Mouse (Mus musculus): ENCODE results near the gene Saal1.
"Not testable (repeated sequence)": the region's sequence is repeated elsewhere in the genome, so short reads cannot be mapped to it uniquely, and the experiment has no call there.

The Saal1 gene

DNA sequence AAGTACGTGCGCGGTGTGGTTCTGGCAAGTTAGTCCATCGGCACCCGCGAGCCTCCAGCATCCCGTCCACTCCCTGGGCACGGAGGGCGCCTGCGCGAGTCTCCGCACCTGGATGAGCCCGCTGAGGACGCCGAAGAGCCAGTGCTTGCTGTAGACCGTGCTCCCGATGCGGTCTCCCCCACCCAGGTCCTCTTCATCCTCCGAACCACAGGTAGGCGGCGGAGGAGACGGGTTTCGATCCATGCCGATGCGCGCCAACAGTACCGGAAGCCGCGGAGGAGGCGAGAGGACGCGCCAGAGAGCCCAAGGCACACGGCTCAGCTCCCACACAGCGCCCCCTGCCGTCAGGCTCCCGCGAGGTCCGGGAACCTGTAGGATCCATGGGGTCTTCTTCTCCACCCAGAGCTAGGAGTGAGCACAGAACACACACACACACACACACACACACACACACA, at the start of gene Saal1:
Gene Saal1, minus strand, starts transcription at position 291 of the 455 bp plus-strand sequence.
- DNase-seq (ENCODE audit: low spot score in 2 of 2): peak; percentile 67 to 74

DNA sequence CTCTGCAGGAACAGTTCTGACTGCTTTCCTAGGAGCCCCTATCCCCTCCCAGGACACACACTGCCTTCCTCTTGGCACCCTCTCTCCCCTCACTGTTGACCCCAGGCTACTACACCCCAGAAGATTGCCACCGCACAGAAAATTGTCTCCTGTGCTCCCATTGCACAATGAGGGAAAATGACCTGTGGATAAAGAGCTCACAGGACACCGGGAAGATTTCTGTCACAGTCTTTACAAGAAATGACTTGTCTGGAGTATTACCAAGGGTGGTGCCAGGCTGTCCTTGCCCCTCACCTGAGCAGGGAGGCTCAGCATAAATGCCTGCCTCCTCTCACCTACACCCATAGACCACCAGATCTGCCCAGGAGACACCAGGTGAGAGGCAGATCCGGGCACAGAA, 41.0 kb upstream of the Saal1 start, which contains the start of gene Saa2:
Gene Saa2, plus strand, starts transcription at position 301 of the 400 bp plus-strand sequence.
- no peak for DNase-seq (ENCODE audit: low spot score in 2 of 2)

DNA sequence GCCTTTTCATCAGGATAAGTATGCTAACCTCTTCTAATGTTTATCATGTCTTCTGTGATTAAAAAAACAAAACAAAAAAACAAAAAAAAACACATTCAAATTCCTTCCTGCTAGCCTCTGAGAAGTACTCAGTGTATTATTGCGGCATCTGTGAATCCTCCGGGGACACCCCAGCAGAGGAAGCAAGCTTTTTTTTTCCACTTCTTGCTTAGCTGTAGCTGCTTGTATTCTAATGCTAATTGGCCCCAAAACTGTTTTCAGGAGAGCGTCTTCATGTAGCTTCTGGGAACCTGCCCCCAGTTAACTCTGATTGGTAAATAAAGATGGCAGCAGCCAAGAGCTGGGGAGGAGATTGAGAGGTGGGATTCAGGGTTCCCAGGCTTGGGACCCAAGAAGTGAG, 38.0 kb upstream of the Saal1 start:
- peak in 1 of 2 experiments; percentile 12 for DNase-seq (ENCODE audit: low spot score in 2 of 2)

DNA sequence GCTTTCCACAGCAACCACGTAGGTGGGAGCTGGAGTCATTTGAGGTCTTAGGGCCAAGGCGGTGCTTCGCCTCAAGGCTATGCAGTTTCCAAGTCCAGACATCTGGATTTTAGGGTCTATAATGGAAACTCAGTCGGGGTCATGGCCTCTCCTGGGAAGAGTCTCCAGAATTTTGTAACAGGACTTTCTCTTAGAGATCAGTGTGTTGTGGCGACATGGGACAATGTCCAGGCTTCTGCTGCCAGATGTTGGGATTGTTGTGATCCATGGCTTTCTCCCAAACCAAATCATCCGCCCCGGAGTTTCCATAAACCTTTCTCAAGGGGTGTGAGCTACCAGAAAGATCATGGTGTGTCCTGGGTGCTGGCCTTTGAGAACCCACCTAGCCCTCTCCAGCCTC, 35.9 kb upstream of the Saal1 start:
- peak; percentile 48 to 51 for DNase-seq (ENCODE audit: low spot score in 2 of 2)

DNA sequence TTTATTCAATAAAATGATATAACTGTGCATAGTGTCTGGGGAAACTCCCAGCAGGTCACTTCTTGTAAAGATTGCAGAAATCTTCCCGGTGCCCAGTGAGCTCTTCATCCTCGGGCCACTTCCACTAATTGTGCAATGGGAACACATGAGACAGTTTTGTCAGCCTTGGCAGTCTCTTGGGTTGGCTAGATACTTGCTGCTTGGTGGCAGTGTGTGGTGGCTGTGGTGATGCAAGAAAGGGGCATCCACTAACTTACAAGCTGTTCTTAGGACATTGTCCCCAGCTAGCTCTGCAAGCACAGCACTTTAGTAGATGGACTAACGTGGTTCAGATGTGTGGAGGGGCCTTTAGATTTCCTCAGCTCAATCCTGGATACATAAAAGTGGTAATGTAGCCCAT, 35.3 kb upstream of the Saal1 start:
- no peak for DNase-seq (ENCODE audit: low spot score in 2 of 2)

DNA sequence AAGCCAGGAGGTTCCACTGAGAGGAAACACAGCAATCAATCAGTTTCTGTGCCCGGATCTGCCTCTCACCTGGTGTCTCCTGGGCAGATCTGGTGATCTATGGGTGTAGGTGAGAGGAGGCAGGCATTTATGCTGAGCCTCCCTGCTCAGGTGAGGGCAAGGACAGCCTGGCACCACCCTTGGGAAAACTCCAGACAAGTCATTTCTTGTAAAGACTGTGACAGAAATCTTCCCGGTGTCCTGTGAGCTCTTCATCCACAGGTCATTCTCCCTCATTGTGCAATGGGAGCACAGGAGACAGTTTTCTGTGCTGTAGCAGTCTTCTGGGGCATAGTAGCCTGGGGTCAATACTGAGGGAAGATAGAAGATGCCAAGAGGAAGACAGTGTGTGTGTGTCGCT, 32.4 kb upstream of the Saal1 start, which contains the start of gene Saa1:
Gene Saa1, minus strand, starts transcription at position 101 of the 400 bp plus-strand sequence.
- not testable (repeated sequence) for DNase-seq (ENCODE audit: low spot score in 2 of 2)

DNA sequence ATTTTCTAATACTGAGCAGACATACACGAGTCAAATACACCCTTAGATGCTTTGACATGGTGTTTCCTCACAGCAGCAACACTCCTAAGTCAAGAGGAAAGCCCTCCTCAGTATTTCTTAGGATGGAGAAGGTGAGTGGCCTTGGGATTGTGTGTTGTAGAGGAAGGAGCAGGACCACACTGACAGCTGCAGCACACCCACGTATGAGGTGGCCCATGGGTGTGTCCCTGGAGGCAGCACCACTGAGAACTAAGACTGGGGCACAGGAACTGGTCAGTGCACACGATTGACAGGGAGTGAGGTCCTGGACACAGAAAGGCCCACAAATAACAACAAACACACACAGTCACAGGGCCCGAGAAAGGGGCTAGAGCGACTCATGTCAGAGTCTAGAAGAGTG, 29.6 kb upstream of the Saal1 start:
- DNase-seq (ENCODE audit: low spot score in 2 of 2): not testable (repeated sequence)

DNA sequence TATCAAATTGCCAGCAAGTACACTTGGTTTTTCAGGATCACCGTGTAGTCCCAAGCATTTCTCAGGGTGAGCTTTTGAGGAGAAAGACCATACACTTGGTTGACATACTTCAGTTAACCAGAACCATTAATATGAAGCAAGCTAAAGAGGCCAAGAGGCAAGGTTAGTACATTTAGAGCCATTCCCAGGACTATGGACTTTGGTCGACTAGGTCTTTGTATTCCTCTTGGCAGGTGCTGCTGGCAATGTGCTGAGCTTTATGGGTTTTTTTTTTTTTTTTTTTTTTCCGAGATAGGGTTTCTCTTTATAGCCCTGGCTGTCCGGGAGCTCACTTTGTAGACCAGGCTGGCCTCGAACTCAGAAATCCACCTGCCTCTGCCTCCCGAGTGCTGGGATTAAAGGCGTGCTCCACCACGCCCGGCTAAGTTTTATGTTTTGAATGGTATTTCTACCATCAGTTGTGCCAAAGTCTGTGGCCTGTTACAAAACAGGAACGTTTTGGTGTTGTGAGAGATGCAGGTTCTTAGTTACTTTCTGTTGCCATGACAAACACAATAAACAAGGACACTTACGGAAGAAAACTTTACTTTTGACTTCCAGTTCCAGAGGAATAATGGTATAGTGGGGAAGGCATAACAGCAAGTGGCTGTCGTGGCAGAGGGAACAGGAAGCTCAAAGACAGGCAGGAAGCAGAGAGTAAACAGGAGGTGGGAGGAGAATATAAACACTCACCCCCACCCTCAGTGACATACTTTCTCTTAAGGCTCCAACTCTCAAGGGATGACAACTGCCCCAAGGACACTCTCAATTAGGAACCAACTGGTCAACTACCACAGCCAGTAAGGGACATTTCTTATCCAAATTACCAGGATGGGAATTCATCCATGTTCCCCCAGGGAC, 28.3 kb upstream of the Saal1 start:
- DNase-seq (ENCODE audit: low spot score in 2 of 2): no peak

DNA sequence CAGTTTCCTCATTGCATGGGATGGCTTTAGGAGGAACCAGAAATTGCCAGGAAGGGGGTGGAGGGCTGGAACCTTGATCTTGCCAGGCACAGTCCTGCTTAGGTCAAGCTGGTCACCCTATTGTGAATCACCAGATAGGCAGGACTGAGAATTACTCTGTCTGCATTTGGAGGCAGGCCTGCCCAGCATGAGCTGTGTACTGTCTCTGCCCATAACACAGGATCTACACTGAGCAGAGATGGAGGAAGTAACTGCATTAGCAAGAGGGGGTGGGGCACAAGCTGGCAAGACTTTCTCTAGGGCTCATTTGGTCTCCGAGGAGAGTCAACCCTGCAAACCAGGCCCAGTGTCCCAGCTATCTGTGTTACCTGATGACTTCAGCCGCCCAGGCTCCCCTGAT, 24.5 kb upstream of the Saal1 start:
- DNase-seq (ENCODE audit: low spot score in 2 of 2): no peak

DNA sequence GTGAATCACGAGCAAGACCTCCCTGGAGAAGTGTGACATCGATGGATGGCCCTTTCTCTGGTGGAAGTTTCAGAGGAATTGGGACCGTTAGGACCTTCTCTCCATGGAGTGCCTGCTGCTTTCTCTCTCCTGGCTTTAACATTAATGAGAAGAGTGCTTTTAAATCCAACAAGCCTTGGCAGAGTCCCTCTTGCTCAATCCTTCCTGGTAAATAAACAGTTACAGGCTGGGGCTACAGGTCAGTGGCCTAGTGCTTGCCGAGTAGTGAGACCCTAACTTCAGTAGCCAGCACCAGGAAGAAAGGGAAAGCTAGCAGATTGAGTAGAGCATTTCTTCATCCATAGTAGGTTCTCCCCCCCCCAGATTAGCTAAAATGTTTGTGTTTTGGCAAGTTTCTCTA, 22.0 kb upstream of the Saal1 start, which contains the start of gene Saa4:
Gene Saa4, minus strand, starts transcription at position 146 of the 400 bp plus-strand sequence.
- no peak for DNase-seq (ENCODE audit: low spot score in 2 of 2)

DNA sequence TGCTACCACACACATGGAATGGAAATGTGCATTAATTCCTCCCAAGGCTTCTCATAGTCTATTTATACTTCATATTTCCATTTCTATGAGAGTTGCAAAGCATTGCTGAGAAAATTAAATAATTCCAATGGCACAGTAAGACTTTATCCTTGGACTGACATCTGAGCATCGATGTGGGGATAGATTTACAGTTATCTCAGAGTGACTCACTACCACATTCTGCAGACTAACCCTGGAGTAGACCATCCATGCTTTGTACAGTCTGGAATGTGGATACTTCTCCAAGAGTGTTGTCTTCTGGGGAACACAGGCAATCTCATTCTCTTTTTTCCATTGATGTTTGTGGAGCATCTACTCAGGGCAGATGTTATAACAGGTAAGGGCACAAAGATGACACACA, 17.1 kb upstream of the Saal1 start:
- DNase-seq (ENCODE audit: low spot score in 2 of 2): no peak

DNA sequence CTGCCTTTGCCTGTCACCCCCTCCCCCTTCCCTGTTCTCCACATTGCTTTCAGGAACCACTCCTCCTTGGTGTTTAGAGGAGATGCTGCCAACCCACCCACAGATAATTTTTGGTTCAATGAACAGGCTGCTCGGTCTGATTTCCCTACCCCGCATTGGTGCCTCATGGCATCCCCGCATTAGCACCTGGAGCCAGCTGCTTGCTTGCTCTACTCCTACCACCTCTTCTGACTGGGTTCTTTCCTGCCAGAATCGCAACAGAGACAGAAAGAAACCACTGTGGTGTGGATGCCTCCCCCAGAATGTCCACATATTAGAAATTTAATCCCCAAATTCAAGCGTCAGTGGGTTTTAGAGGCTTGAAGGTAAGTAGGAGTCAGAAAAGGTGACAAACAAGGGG, 13.9 kb upstream of the Saal1 start:
- DNase-seq (ENCODE audit: low spot score in 2 of 2): no peak

DNA sequence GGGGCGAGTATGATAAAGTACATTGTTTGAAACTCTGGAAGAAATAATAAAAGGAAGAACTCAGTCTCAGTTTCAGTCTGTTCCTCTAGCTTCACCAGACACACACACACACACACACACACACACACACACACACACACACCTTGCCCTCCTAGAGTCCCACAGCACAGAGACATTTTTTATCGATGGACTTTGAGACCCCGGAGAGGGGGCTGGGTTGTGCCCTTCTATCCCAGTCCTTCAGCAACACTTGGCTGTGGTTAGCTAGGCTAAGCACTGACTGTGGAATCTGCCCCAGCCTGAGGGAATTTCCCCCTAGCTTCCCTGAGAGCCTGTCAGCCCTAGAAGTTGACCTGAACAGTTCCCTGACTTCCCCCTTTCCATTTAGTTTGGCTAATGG, 13.4 kb upstream of the Saal1 start:
- no peak for DNase-seq (ENCODE audit: low spot score in 2 of 2)

DNA sequence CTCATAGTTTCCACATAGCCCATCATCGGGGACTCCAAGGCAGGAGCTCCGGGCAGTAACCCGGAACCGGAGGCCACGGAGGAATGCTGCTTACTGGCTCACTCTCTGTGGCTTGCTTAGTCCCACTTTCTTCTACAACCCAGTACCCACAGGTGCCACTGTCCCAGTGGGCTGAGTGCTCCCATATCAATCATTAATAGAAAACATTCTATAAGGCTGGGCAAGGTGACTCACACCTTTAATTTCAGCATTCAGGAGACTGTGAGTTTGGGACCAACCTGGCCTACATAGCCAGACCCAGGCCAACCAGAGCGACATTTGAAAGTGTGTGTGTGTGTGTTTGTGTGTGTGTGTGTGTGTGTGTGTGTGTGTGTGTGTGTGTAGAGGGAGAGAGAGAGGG, 12.9 kb upstream of the Saal1 start:
- DNase-seq (ENCODE audit: low spot score in 2 of 2): no peak

DNA sequence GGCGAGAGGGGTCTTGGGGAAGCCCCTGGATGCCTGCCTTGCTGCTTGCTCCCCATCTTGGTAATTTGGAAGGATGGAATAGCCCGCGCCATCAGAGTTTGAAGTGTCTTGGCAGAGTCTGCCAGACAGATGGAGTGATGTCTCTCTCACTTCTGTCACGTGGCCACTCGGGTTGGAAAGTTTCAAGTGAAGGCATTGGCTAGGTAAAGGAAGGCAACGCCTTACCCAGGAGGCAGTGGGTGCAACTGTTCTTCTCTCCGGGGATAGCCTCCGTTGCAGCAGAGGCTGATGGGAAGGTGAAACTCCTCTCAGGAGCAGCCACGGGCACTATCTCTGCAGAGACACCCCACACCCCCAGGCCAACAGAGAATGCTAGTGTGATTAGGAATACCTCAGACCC, 10.0 kb upstream of the Saal1 start:
- DNase-seq (ENCODE audit: low spot score in 2 of 2): no peak

DNA sequence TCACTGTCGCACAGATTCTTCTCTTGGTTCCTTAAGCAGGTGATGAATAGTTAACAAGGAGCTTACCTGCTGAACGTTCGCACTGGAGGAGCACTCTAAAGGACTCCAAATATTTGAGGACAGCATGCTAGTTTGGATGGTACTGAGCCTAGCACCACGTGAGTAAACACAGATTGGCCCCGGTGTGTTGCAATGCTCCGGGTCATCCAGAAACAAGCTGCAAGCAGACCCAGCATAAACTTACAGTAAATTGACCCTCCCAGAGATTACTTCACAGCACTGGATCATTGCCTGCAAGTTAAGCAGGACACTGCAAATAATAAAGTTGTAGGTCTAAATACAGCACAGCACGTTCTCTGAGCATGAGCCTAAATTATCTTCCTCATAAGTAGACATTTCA, 9.0 kb upstream of the Saal1 start:
- DNase-seq (ENCODE audit: low spot score in 2 of 2): peak; percentile 38 to 50

DNA sequence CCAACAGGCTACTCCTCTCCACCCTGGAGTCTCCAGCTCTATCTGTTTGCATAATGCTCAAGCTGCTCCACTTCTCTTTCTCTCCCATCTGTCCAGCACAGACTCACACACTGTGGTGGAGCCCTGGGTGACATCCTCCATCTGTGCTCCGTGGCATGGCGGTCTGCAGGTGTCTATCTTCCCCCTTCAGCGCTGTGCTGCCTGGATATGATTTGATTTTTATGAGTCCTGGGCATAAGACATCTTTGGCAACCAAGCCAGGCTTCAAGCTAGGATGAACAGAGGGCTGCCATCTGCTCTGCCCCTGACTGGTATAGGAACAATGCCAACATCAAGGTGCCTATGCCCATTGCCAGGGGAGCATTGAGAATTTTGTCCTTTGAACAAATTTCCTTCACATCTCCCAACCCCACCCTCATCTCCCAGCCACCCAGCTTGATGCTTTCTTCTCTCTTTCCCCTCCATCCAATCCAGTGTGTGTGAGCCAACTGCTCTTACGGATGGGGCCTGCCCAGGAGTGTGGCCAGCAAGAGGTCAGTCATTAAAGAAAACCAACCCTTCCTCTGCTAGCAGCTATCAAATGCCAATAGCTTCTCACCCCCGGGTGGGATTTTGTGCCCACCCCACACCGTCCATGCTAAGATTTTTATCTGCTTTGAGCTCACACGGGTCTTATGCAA, 8.3 kb upstream of the Saal1 start:
- DNase-seq (ENCODE audit: low spot score in 2 of 2): no peak

DNA sequence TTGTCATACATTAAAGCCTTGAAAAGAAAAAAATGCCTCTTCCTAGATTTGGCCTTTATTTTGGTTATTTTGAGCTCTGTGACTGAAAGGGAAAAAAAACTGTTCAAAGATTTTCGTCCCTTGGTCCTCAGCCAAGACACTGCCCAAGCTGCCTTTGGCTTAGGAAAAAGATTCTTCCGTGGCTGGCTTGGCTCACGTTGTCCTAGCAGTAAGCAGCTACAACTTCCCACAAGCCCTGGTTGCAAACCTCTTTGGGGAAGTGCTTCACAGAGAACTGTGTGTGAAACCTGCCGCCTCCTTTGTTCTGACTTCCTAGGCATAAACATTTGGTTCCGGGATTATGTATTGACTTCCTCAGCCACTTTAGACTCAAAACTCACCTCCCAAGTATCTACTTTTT, 6.4 kb upstream of the Saal1 start:
- DNase-seq (ENCODE audit: low spot score in 2 of 2): peak in 1 of 2 experiments; percentile 21

DNA sequence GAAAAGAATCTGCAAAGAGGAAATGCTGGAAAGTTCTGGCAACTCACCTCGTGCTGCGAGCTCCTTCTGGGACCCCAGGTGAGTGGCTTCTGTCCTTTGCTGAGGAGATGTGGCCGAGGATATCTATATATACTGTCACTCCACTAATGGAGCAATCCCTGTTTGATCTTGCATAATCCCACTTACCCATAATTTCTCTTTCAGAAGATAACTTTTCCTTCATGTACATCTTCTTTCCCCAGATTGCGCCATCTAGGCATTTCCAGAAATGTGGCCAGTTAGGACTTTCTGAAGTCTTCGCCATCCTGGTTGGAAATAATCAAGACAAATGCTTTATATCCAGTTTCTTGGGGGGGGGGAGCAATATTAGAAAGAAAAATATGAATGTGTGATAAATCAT, 5.1 kb upstream of the Saal1 start, which contains the start of gene Saa3:
Gene Saa3, minus strand, starts transcription at position 101 of the 400 bp plus-strand sequence.
- no peak for DNase-seq (ENCODE audit: low spot score in 2 of 2)

DNA sequence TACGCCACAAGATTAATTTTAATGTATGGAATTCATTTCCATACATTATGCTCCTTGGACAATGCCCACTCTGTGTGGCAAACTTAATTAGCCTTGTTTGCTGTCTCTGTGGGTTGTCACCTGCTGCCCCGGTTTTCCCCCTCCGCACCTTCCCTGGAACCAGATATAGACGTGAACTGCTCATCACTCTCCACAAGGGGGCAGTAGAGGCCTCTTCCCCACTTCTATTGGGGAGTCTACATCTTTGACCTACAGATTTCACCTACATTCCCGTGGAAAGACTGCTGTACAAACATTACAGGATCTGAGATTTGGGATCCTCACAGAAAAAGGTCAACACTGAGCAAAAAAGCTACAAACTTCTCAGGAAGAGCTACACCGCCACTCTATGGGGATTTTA, 4.0 kb upstream of the Saal1 start:
- peak in 1 of 2 experiments; percentile 25 for DNase-seq (ENCODE audit: low spot score in 2 of 2)

DNA sequence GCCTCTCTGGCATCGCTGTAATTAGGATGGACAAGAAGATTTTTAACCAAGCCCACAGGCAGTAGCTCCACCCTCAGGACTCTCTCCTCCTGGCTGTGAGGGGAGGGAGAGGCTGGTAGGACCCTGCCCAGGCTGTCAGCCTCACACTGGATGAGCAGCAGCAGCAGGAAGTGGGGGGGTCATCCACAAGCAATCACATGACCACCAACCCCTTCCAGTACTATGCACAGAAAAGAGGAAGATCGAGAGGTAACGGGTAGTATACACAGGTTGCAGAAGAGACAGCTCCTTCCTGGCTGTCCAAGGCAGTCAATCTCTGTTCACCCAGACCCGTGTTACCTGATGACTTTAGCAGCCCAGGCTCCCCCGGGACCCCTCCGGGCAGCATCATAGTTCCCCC, 1.8 kb upstream of the Saal1 start:
- no peak for DNase-seq (ENCODE audit: low spot score in 2 of 2)

DNA sequence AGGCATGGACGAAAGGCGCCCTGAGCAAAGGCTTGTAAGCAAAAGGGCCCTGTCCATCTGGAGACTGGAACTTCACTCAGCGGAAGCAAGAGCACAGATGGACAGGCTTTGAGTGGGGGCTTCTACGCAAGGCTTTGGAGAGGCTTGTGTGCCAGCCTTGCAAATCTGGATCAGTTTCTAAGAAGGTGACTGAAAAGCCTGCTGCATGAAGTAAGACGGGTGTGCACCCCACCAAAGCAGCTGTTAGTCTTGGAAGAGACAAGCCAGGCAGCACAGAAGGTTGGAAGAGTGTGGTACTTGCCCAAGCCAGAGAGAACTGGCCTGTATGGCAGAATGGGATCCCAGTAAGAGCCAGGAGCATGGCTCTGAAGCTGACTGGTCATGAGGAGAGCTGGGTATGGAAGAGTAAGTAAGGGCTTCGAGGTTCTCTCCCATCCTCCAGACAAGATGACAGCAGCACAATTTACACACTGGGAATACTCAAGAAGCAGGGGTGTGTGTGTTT, 9.9 kb downstream of the Saal1 start:
- no peak for DNase-seq (ENCODE audit: low spot score in 2 of 2)

Data from heart, adult 9 months (tissue).